Mouse (Mus musculus) heart, postnatal 25 days (tissue): ENCODE results near the gene Tnfrsf22. TPM values are rescaled to one million over a fixed set of nuclear protein-coding genes. Genes with fewer than 3 reads are reported as not detected.
"Not testable (repeated sequence)": the region's sequence is repeated elsewhere in the genome, so short reads cannot be mapped to it uniquely, and the experiment has no call there.

Experiments
- DNase-seq: peaks from one replicate; pipeline ENCODE4 v3.0.0; 2022; ENCODE audit warnings: low spot score
- intact Hi-C: fragments of 180-260 bp; cut with DNase I; formaldehyde crosslinking; loops from one replicate; pipeline ENCODE4 v1.15.1; 2025
- total RNA-seq, 2 experiments: library from RNA; stranded (reverse); gene quantifications; 2 replicates each; pipeline ENCODE4 v1.2.3; 2021

The Tnfrsf22 gene
- total RNA-seq, 2 experiments from 2014 or later, result 1.6 to 2.3 TPM

DNA sequence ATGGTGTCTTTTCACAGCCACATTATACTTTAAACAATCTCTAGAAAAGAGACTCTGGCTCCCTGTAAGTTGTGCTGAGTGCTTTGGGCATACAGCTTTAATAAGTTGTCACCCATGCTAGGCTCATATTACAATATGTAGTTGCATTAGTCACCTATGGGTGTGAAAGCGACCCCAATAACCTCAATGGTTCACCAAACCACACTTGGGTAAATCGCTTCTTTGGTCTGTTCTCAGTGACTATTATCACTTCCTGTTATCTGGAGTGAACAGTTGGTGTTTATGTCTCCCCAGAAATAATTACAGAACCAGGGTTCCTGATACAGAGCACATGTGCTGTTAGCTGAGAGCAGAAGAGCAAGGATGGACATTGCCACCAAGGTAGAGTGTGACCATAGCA, 5.5 kb downstream of the Tnfrsf22 start:
- intact Hi-C loops, result loop anchor here (1.0 kb wide), 1 partner anchor 38 kb away; no protein-coding TSS in a partner anchor
- not testable (repeated sequence) for DNase-seq

DNA sequence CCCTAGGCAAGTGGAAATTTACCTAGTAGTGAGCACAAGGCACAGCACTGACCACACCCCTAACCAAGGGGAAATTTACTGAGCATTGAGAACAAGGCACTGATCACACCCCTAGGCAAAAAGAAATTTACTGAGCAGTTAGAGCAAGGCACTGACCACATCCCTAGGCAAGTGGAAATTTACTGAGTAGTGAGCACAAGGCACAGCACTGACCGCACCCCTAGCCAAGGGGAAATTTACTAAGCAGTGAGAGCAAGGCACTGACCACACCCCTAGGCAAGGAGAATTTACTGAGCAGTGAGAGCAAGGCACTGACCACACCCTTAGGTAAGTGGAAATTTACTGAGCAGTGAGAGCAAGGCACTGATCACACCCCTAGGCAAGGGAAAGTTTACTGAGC, 12.8 kb downstream of the Tnfrsf22 start:
- intact Hi-C loops, result no loop called here
- no peak for DNase-seq

DNA sequence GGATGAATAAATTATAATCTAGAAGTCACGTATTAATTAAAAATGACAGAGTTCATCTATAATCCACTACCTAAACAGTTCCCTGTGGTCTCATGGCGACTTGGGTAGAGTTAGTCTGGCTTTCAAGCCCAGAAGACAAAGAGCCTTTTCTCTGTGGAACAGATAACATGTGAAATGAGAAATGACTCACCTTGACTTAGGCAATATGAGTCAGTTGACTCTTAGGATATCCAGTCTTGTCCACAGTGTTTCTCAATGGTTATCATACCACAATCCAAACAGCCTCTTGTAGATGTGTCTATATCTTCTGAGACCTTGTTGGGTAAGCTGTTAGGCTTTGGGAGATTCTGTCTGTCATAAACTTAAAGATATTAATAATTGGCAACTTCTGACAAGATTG, 18.0 kb downstream of the Tnfrsf22 start:
- intact Hi-C loops, result no loop called here
- DNase-seq, result no peak

DNA sequence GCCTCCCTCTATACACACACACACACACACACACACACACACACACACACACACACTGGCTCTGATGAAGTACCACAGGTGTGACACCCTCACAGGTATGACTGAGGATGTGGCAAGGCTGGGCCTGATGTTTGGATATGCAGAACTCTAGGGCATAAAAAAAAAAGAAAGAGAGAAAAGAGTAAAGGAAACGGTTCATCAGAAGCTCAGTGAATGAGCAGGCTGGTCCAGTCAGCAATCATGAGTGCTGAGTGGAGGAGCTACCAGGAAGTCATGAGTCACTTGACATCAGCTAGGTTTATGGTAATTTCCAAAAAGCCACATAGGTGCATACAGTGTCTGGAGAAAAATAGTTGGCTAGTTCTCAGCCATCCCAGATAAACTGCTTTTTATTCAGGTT, 20.0 kb downstream of the Tnfrsf22 start:
- intact Hi-C loops, result no loop called here
- no peak for DNase-seq

DNA sequence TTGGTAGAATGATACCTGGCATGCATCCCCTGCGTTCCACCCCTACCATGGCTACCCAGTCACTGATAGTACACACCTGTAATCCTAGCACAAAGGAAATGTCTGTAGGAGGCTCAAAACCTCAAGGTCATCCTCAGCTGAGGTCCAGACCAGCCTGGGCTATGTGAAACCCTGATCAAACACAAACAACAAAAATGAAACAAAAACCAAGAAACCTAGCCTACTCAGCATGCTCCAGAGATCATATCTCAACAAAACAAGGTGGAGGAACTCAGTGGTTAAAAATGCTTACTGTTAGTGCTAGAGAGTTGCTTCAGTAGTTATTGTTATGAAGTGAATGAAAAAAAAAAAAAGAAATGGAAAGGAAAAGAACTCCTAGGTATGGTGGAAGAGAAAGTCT, 20.9 kb downstream of the Tnfrsf22 start, which contains the start of gene Tnfrsf26:
TSS of gene Tnfrsf26 (minus strand) at position 183 of the 400 bp plus-strand sequence.
- intact Hi-C loops, result no loop called here
- DNase-seq, result no peak

DNA sequence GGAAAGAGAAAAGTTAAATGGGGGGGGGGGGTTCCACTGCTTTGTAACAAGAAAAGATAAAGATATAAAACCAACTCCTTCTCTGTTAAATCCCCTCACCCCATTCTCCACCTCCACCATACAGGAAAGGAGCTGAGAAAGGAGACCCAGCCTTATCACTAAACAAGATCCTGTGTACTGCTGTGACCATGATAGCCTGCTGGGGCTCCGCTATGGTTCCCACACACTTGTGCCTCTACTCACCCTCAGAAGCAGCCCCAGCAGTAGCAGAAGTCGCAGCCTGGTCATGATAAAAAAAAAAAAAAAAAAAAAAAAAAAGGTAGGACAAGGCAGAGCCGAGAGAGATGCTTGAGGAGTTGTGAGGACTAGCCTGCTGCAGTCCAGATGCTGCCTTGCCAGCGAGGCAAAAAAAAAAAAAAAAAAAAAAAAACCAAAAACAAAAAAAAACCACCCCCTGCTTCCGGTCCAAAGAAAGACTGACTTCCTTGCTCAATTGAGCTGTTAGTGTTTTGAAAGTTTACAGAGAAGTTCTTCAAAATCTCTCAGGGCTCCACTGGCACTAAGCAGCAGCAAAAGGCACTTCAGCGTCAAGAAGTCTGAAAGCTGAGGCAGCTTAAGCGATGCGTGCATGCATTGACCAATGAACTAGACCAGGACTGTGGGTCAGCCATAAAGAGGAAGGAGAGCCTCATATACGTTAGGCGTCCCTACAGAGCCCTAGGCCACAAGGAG, 21.7 kb downstream of the Tnfrsf22 start:
- intact Hi-C loops, result no loop called here
- DNase-seq, result no peak

DNA sequence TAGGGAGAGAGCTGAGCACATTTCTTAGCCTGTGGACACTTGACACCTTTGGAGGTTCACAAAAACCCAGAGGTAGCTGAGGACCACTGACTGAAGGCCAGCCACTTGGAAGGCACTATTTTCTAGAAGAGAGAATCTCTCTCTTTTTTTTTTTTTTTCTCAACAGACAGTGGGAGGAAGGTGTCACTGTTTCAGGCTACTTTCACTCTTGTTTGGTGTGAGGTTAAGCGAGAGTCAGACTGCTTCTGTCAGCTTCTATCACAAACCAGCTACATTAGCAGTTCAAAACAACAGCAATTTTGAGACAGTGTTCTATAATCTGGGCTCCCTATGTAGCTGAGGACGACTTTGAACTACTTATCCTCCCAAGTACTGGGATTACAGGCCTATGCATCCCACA, 23.3 kb downstream of the Tnfrsf22 start:
- DNase-seq, result no peak
- intact Hi-C loops, result no loop called here

DNA sequence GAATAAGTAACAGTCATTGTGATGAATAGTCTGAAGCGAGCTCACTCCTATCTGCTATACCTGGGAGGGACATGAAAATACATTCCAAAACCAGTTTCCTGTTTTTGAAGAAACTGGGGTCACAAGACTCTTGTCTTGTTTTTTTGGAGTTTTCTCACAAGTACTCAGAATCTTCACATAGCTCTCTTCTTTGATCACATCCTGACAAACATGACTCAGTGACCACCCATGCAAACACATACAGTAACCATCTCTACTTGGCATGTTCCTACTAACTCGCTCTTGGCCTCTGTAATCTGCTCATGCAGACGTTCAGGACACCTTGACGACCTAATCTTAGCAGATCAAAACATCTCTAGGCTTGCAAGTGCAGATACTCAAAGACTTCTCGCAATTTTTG, 24.3 kb downstream of the Tnfrsf22 start:
- DNase-seq, result no peak
- intact Hi-C loops, result no loop called here

DNA sequence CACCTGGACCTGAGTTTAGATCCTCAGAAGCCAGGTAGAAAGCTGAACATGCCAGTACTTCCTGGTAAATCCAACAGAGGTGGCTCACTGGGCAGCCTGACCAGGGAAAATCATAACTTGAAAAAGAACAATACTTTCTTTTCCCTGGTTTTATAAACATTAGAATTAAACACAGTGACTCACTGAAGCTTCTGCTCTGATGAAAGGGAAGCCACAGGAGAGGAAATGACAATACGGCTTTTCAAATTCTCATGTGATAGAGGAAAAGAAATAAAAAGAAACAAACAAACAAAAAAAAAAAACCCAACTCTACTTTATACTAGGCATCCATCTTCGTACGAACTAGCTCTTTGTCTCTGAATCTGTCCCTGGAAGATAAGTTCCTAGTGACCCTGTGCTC, 24.9 kb downstream of the Tnfrsf22 start:
- intact Hi-C loops, result no loop called here

DNA sequence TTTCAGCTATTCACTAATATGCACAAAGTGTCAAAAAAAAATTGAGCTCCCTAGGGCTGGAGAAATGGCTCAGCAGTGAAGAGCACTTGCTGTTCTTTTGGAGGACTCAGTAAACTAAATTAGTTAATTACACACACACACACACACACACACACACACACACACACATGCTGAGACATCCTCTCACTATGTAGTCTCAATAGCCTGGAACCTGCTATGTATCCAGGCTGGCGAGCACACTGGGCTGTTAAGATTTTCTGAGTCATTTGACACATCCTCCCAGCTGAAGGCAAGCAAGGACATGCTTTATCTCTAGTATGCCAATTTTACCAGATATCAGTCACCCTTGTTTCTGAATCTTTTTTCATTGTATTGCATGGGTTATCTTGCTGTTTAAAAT, 28.5 kb downstream of the Tnfrsf22 start:
- intact Hi-C loops, result no loop called here
- DNase-seq, result no peak

More for the DNA sequence above, 24.9 kb downstream of the Tnfrsf22 start:
- no peak for DNase-seq

DNA sequence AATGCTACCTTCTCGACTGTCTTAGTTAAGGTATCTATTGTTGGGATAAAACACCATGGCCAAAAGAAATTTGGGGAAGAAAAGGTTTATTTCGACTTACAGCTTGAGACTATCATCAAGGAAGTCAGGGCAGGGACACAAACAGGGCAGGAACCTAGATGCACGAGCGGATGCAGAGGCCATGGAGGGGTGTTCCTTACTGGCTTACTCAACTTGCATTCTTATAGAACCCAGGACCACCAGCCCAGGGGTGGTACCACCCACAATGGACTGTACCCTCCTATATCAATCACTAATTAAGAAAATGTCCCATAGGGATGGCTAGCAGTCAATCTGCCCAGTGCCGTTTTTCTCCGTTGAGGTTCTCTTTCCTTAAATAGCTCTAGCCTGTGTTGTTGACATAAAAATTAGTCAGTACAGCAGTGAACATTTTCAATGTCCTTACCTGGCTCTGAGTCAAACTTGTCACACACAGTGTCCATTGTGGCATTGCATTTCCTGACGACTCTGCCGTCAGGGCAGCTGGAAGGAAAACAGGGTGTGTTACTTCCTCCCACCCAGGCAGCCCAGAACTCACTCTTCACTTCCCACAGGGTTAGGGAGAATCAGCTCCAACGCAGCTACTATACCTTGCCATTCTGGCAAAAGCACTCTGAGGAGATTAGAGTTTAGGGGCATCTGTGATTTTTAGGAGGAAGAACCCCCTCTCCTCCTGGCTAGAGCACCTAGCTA, 34.9 kb downstream of the Tnfrsf22 start:
- intact Hi-C loops, result no loop called here
- no peak for DNase-seq

DNA sequence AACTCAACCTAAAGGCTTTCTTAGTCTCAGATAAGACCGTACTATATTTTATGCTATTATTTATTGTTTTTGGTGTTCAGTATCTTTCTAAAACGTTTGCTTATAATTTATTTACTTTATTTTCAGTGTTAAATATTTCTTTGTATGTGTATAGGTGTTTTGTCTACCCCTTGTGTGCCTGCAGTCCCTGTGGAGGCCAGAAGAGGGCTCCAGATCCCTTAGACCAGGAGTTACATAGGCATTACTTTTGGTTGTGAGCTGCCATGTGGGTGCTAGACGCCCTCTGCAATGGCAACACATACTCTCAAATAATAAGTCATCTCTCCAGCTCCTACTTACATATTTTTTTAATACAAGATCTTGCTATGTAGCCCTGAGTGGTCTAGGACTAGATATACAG, 37.2 kb downstream of the Tnfrsf22 start:
- intact Hi-C loops, result no loop called here
- no peak for DNase-seq

DNA sequence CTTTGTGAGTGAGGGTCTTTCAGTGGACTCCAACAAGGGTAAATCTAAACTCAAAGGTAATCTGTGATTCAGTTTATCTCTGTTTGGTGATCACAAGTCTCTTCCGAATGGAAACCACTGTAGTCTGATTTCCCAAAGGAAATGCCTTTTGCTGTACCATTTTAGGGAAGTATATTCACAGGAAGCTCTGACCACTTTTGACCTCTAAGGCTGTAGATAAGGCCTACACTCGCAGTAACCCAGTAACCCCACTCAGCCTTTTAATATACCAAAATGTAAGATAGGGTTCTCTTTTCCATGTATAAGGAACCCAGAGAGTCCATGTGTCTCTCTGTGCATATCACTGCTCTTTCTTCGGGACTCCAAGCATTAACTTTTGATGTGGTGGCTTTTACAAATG, 44.1 kb downstream of the Tnfrsf22 start:
- DNase-seq, result no peak
- intact Hi-C loops, result no loop called here

DNA sequence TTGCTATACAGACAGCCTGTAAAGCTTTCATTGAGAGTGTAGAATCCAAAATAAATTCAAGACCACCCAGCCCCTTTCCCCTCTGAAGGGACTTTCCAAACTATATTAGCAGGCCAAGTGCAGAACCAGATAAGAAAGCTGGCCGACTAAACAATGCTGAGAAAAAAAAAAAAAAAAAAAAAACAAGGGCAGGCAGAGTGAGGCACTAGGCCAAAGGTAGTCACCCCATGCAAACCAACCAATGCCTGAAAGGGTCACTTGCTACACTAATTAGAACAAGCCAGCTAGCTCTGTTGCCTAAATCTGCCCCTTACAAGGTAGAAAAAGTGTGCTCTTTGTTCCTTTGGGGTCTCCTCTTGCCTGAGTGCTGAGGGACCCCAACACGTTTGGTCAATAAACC, 44.6 kb downstream of the Tnfrsf22 start:
- intact Hi-C loops, result no loop called here
- no peak for DNase-seq

DNA sequence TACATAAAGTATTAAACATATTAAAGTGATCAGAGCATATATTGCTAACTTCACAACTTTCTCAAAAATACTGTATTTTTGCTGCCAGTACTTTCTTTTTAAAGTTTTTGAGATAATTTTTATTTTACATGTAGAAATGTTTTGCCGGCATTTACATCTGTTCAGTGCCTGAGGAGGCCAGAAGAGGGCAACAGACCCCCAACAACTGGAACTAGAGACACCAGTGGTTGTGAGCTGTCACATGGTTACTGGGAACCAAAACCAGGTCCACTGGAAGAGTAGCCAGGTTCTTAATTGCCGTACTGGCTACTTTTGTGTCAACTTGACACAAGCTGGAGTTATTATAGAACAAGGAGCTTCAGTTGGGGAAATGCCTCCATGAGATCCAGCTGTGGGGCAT, 47.8 kb downstream of the Tnfrsf22 start:
- intact Hi-C loops, result no loop called here
- no peak for DNase-seq

DNA sequence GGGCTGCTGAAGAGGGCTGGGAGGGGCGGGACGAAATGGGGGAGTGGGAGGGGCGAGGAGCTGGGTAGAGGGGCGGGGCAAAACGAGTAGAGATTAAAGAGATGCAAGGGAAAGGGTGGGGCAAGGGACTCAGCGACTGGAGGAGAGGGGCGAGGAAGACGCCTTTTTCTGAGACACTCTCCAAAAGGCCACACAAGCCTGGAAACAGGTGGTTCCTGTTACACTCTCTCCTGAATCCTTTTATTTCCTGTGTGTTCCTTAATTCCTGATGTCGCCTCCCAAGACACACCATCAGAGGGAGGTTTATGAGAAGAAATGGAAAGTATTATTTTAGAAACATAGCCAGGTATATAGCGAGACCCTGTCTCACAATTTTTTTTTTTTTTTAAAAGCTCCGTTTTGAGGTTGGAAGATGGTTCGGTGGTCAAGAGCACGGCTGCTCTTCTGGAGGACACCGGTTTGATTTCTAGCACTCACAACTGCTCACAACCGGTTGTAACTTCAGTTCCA, 49.2 kb downstream of the Tnfrsf22 start:
- intact Hi-C loops, result no loop called here

DNA sequence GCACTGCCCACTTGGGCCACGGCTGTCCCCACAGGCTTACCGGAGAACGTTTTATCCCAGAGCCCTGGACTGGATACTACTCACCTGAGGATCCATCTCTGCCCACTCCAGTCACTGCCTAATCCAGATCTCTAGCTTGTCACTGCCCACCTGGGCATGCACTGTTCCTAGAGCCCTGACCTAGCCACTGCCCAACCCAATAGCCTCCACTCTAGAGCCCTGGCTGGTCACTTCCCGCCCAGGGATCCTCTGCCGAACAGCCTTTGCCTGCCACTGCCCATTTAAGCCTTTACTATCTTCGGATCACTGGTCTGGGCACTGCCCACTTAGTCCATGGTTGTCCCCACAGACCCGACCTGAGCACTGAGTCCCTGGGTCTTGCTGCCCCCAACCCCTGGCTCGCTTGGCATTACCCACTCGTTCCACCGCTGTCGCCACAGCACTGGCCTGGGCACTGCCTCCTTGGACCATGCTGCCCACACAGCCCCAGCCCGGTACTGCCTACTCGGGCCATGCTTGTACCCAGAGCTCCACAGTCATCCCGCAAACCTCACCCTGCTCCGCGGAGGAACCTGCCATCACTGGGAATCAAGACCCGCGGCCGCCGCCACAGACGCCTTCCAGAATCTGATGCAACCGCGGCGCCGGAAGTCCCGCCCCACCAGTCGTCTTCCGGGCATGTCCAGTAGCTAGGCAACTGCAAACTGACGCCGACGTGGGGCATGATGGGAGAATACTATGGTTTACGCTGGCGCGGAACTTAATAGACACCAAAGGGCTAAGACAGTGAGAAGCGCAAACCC, 49.8 kb downstream of the Tnfrsf22 start, which contains the start of gene Cars:
TSS of gene Cars (minus strand) at position 663 of the 803 bp plus-strand sequence.
- intact Hi-C loops, result loop anchor here (5.0 kb wide), 1 partner anchor 48 kb away; the partner anchor contains the start of gene Tnfrsf22

More for the DNA sequence above, 49.2 kb downstream of the Tnfrsf22 start:
- no peak for DNase-seq

DNA sequence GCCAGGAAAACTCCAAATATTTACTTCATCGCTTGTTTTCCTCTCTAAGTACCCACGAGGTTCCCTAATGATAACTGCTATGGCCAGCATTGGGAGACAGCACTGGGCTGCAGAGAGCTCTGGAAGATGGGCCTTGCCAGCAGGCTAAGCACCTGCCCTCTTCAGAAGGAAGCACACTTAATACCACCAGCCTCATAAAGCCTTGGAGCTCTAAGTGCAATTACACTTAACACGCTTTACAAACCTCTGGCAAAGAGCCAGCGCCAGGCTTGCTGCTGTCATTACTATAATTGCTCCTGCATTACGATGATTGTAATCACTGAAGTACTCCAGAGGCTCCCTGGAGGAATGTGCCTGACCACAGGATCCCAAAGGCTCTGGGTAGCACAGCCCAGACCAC, 54.6 kb downstream of the Tnfrsf22 start:
- intact Hi-C loops, result loop anchor here (5.0 kb wide), 1 partner anchor 52 kb away; the partner anchor contains the start of gene Tnfrsf22
- no peak for DNase-seq

More for the DNA sequence above, 49.8 kb downstream of the Tnfrsf22 start, which contains the start of gene Cars:
- peak; percentile 90 for DNase-seq

DNA sequence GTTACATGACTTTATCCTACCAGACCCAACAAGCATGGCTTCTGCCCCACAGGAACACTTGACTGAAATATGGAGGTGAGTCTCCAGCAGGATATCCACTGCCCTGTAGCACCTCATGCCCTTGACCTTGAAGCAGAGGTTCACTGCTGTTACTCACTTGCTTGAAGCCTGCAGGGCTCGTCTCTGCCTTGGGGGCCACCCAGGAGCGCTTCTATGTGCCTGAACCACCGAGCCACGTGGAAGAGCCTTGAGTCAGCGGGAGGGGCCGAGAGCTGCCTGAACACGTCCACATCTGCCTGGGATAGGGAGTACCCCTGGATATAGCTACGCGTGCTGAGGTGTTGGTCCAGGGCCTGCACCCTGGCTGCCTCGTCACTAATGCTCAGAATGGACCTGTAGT, 57.2 kb downstream of the Tnfrsf22 start:
- intact Hi-C loops, result no loop called here
- DNase-seq, result no peak

DNA sequence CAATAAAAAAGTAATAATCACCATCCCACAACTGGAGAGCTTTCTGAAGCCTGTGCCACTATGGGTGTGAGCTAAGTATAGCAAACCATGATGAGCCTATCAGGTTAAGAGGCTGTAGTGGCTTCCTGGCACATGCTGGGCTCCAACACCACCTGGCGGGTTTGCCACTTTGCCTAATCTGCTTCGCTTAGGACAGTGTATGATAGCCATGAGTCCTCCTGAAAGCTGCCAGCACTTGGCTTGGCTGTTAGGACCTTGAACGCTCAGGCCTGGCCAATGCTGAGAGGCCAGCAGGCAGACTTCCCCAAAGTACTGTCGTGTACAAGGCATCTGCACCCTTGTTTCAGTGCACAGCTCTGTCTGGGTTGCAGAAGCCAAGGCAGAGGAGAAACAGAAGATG, 61.5 kb downstream of the Tnfrsf22 start:
- DNase-seq, result peak; percentile 19
- intact Hi-C loops, result no loop called here
